Mouse (Mus musculus) adrenal gland, adult 10 weeks (tissue): ENCODE data around the gene Ubxn7. TPM values are rescaled to one million over a fixed set of nuclear protein-coding genes. Genes with fewer than 3 reads are reported as not detected.

ENCODE experiments used
- polyA plus RNA-seq: library from polyadenylated mRNA; stranded (reverse); fragments of 350-450 nt; fragmentation: Illumina TruSeq; extraction: RNeasy Lipid Tissue Mini Kit (QIAGEN cat#74804); gene quantifications from one replicate; pipeline ENCODE4 v1.2.3, GENCODE M21; 2014; ENCODE audit warnings: low read depth, low replicate concordance

Ubxn7 gene
- 79.1 TPM for polyA plus RNA-seq

GRCm38 (mm10) chr16:32332040-32332555, at the start of gene Ubxn7:
Gene Ubxn7 (plus strand): TSS chr16:32332257.

GRCm38 (mm10) chr16:32400267-32400666, 68.2 kb downstream of the Ubxn7 start, which contains the start of gene Tm4sf19:
Gene Tm4sf19 (plus strand): TSS chr16:32400506.

GRCm38 (mm10) chr16:32419517-32420483, 87.7 kb downstream of the Ubxn7 start, which contains the start of gene Tctex1d2:
Gene Tctex1d2 (plus strand): TSS chr16:32419702.

GRCm38 (mm10) chr16:32430474-32431046, 98.5 kb downstream of the Ubxn7 start, which contains the start of gene Pcyt1a:
Gene Pcyt1a (plus strand): TSS chr16:32430921.

Other genes starting within 250 kb of the Ubxn7 start
- gene Pigx, start 232.5 kb upstream of the Ubxn7 start, polyA plus RNA-seq: 64.9 TPM
- gene Cep19, start 232.5 kb upstream of the Ubxn7 start, polyA plus RNA-seq: 20.6 TPM
- 1.0 TPM for gene Nrros, start 166.7 kb upstream of the Ubxn7 start, polyA plus RNA-seq
- gene Bex6, start 152.4 kb upstream of the Ubxn7 start, polyA plus RNA-seq: not detected
- 41.3 TPM for gene Fbxo45, start 85.1 kb upstream of the Ubxn7 start, polyA plus RNA-seq
- gene Wdr53, start 85.0 kb upstream of the Ubxn7 start, polyA plus RNA-seq: 7.4 TPM
- not detected for gene Smco1, start 60.8 kb upstream of the Ubxn7 start, polyA plus RNA-seq
- gene Rnf168, start 54.8 kb upstream of the Ubxn7 start, polyA plus RNA-seq: 65.7 TPM
- gene Tm4sf19, start 68.2 kb downstream of the Ubxn7 start, polyA plus RNA-seq: not detected
- gene Tctex1d2, start 87.4 kb downstream of the Ubxn7 start, polyA plus RNA-seq: 26.8 TPM
- 61.6 TPM for gene Pcyt1a, start 98.7 kb downstream of the Ubxn7 start, polyA plus RNA-seq
- gene Slc51a, start 155.6 kb downstream of the Ubxn7 start, polyA plus RNA-seq: not detected
- not detected for gene Zdhhc19, start 164.0 kb downstream of the Ubxn7 start, polyA plus RNA-seq